Mouse (Mus musculus) urinary bladder, postnatal 14 days (tissue): ENCODE data around the gene Hormad2.

Experiments
- DNase-seq: peaks from one replicate; pipeline ENCODE4 v3.0.0; 2021; ENCODE audit warnings: low spot score

Hormad2 gene

DNA sequence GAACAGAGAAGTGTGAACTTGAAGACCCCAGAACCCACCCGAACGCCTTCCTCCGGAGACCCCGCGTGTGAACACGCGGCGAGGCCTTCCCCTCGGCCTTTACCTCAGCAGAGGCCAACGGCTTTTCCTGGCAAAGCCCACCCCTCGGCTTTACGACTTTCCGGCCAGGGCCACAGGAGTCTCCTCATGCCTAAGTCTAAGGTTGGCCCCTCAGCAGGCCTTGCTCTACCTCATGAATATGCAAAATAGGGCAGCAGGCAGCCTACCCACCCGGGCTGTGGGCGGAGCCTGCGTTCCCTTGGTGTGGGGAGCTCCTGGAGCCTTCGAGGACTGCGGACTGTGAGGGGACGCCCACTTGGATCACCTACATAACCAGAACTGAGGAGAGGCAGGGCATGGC, at the start of gene Hormad2:
Gene Hormad2 (minus strand): TSS at position 128 of the 400 bp plus-strand sequence.
- DNase-seq, result no peak

DNA sequence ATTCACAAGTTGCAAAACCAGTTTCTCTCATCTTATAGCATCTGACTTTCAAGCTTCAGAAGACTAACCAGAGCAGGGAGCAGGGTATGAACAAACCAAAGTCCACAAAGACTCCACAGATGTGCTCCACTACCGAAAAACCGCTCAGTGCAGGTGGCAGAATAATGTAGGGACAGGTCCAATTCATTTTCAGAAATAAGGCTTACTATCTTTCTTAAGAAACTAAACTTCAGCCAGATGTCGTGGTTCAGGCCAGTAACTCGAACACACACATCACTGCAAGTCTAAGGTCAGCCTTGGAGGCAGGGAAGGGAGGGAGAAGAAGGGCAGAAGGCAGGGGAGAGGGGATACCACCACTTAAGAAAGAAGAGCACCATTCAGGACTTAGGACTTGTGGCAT, 48.3 kb upstream of the Hormad2 start:
- DNase-seq, result no peak

DNA sequence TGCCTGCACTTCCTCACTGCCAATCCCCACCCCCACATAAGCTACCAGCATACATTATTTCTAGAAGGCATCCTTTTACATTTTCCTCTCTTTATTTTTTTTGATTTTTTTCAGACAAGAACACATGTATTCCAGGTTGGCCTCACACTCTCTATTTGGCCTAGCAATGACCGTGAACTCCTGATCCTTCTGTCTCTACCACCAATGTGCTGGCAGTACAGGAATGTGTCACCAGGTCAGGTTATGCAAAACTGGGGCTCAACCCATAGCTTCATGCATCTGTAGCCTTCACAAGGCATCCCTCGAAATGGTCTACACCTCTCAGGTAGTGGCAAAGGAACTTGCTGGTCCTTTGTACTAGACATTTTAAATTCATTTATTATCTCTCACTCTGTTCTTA, 47.9 kb upstream of the Hormad2 start:
- no peak for DNase-seq

DNA sequence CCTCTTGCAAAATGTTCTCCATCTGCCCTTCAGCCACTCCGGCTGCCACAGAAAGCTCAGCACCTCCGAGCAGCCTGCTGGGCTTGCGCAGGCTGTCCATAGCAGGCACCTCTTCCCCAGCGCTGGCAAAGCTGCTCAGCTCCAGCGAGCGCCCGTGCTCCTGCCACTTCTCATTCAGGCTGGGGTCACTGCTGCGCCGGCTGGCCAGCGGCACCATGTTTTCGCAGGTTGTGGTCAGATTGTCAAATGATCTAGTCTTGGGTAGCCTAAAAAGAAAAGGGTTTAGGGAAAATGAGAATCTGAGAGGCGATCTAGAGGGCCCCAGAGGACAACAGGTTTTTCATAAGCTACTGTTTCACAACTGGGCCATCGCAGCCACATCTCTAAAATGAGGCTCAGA, 47.5 kb upstream of the Hormad2 start:
- DNase-seq, result no peak

DNA sequence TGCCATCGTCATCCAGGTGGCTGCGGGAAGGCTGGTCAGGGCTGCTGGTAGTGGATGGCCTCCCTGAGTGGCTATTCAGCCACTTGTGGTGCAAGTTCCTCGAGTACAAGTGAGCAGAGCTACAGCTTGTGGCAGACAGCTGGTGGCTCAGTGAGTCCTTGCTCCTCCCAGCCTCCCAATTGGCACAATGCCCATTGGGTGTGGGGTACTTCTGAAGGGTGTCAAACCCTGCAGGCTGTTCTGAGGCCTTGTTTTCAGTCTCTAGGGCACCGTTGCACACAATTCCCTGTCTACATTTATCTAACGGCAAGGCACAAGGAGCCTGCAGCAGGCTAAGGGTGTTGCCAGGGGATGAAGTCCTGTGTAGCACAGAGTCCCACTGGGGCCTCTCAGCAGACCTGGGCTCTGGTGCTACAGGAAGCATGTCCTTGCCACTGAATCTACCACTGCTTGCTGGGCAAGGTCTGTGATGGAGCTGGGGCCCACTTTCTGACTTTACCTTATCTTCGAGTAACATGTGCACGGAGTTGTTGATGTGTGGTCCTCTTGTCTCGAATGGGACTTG, 46.6 kb upstream of the Hormad2 start:
- DNase-seq, result peak; percentile 44

DNA sequence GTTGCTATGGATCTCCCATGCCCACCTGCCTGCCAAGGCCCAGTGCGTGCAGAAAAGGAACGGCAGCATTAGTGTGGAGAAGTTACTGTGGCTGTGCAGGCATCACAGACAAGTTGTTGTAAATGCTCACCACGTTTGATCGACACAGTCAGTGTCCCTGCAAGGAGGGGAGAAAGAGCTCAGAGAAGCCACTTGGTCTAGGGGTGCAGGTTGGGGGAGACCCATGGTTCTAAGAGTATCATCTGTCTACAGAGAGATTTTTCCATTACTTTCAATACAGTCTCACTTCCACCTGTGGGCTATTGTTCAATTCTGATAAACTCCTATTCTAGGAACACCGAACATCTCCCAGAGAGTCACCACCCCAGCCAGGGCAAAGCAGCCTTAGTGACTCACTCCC, 43.6 kb upstream of the Hormad2 start:
- DNase-seq, result no peak

DNA sequence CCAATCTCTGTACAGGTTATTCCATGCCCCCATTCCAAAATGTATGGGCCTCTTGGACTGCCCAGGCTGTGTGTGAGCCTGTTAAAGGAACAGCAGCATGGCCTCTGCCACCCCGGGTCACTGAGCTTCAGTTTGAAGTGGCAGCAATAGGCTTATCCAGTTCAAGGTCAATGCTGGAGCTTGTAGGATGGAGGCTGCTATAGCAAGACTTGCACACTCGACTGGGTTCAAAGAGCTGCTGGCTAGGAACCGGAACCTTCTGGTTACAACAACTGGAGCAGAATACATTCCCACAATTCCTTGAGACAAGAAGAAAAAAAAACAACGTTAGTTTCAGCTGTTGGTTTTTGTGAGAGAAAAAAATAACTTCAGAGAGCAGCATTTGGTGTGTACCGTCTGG, 41.7 kb upstream of the Hormad2 start:
- no peak for DNase-seq

DNA sequence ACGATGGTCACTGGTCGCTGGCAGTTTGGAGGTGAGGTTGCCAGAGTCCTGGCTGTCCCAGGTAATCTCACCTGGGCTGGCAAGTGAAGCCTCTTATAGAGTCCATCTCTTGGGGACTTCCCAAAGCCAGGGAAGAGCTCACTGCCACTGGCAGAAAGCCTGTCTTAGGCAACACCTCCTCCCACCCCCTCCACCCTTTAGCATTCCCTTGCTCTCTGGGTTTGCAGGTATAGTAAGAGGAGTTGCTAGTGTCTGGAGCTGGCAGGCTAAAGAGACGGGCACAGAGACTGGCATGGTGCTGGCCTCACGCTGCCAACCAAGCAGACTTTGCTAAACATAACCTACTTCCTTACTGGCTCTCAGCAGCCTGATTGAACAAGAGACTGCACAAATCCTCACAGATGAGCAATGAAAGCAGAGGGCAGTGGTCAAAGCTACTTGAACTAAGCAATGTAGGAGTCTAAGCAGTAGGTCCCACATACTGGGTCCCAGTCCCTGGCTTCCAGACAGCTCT, 35.3 kb upstream of the Hormad2 start:
- no peak for DNase-seq

DNA sequence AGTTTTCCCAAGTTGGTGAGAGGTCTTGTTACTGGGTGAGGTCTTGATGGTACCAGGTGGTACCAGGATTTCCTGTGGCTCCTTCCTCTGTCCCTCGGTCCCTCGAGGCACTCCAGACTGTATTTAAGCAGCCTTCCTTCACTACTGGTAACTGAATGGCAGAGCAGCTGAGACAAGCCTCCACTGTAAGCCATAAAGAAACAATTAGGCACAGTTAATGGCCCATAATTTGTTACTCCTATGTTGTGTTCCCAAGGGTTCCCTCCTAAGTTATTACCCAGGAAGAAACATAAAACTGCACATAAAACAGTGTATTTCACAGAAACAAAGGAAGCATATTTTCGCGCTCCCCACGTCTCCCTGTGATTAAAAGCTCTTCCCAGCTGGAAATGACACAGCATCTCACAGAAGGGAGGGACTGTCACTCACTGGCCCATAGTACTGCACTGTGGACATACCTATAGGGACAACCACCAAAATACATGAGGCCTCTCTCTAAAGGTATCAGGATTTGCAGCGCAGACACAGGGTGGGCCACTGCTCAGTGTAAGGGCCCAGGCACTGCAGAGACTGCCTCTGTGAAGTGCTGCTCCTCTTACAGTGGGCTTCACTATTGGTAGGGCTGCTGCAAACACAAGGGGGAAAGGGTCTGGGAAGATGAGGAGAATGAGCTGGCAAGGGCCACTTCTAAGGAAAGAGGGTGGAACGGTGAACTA, 31.7 kb upstream of the Hormad2 start:
- no peak for DNase-seq

DNA sequence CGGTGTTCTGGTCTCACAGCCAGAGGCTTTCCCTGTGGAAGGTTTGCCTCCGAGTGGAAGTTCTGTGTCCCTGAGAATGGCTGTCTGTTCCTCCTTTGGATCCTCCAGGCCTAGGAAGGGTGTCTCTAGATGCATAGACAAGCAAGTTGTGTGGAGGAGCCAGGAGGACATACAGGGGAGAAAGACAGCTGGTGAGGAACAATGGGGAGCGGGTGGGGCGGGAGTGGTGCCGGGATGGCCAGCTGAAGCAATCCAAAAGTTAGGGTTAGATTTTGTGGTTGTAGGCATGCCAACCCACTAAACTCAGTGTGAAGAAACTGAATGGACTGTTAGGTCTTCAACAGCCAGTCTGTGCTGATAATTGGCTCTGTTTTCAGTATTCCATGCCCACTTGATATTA, 30.8 kb upstream of the Hormad2 start:
- DNase-seq, result no peak

DNA sequence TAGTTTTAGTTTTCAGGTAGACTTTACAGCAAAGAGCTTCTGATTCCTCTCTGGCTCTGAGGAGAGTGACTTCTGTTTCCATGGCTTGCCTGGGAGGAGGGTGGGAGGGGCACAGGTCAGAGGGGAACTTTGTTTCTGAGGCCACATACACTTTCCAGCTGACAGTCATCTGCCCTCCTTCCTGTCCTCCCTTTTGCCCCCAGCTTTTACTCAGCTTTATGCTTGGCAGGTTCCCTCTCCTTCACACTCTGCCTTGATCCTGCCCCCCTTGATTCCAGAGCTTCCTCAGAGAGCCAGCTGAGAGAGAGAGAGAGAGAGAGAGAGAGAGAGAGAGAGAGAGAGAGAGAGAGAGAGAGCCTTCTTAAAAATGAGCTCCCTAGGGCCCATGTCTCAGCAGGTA, 30.3 kb upstream of the Hormad2 start:
- no peak for DNase-seq

DNA sequence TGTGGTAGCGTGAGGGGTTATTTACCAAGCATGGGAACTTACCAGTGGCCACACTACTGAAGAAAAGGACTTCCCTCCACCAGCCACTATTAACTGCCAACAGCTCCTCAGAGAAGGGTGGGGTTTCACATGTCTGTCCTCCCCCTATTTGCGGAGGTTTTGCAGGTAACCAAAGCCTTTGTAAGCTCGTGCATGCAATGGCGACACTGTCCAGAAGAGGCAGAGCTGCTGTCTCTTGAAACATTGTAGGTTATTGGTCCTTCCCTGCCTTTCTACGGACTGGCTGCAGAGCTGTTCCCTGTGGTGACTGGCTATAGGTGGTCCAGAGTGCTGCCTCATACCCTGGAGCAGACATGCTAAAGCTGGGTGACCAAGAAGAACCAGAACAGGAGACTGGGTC, 28.2 kb upstream of the Hormad2 start:
- no peak for DNase-seq

DNA sequence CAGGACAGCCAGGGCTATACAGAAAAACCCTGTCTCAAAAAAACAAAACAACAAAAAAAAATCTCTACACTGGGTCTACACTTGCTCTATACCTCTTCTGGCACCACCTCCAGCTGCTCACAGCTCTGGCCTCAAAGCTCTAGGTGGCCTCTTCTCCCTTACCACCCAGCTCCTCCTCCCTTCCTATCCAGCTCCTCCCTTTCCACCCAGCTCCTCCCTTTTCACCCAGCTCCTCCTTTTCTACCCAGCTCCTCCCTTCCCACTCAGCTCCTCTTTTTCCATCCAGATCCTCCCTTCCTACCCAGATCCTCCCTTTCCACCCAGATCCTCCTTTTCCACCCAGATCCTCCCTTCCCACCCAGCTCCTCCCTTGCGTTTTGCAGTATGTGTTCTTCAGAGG, 26.5 kb upstream of the Hormad2 start:
- no peak for DNase-seq

DNA sequence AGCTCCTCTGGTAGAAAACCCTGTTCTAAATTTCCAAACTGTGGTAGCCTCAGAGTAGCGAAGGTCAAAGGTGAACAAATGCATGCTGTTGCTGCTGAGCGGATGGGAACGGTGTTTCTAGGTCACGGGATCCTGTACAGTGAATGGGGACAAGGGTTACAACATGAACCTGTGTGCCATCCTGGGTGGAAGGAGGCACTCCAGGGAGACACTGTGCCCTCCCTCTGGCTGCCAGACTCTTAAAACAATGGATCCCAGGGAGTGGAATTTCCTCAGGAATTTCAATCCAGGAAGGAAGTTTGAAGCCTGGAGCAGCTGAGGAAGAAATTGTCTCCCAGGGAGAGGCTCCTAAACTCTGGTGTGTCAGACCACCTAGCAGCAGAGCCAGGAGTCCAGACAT, 25.3 kb upstream of the Hormad2 start:
- no peak for DNase-seq

DNA sequence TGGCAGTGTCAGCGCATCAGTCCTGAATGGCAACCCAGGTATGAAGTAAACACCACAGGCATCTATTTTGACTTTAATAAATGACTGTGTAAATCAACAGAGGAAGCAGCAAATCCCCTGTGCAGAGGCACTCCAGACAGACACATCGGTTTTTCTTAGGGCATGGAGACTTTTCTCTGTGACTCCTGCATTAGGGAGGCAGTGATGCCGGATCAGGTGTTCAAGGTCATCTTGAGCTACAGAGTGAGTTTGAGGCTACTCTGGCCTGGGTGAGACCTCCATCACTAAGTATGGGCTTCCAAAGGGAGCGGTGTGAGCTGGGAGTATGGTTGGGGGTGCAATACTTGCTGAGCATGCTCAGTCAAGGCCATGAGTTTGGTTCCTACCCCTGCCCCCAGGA, 23.7 kb upstream of the Hormad2 start:
- DNase-seq, result no peak

DNA sequence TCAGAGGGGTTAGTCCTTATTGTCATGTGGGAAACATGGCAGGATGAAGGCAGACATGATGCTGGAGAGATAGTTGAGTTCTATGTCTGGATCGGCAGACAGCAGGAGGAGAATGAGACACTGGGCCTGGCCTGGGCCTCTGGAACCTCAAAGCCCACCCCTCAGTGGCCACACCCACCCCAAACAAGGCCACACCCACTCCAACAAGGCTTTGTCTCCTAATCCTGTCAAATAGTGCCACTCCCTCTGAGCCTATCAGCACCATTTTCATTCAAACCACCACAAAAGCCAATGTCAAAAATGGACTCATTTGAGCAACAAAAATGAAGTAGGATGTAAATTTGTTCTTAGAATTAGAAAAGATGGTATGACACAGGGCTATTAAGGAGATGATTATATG, 23.3 kb upstream of the Hormad2 start:
- DNase-seq, result no peak

DNA sequence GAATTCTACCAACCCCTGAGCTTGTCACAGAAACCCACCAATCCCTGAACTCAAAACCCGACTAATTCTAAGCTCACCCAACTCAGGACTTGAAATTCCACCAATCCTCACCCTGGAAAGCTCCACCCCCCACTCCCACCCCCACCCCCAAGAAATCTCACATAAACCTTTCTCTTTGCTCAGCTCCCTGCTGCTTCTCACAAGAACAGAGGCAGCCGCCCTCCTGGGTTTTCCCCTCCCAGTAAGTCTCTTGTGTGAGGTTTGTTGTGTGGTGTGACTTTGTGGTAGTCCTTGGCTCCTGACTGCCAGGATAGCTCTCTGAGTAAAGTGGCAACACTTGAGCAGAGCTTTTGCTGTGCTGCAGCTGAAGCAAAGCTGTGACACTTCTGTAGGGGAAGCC, 22.0 kb upstream of the Hormad2 start:
- no peak for DNase-seq

DNA sequence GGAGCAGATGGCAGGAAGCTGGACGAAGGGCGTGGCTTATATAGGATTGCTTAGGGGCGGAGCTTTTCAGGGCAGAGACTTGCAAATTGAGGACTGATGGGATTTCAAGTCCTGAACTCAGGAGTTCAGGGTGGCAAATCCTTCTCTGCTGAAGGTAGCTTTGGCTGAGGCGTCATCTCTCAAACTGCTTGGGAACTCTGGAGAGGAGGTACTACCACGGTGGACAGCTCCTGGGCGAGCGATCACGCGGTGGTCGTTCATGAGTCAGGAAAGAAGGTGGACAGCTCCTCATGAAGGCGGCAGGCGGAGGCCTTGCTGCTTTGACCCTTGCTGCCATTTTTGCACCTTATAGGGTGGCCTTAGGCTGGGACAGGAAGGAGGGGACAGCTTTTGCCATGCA, 20.2 kb upstream of the Hormad2 start:
- no peak for DNase-seq

DNA sequence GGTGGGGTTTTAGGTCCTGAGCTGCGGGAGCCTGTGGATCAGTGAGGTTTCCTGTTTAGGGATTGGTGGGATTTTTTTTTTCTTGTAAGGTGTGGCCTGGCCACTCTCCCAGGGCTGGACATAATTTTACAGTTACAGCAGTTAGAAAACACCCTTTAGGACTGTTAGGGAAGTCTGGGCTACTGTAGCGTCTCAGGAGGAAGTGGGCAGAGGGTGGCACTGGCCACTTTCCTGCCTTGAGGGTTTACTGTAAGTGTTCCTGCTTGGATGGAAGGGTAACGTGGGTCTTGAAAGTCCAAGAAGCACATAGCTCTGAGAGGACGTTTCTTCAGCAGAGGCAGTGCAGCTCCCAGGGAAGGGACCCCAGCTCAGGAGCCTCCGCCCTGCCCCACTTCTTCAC, 19.7 kb upstream of the Hormad2 start:
- no peak for DNase-seq

DNA sequence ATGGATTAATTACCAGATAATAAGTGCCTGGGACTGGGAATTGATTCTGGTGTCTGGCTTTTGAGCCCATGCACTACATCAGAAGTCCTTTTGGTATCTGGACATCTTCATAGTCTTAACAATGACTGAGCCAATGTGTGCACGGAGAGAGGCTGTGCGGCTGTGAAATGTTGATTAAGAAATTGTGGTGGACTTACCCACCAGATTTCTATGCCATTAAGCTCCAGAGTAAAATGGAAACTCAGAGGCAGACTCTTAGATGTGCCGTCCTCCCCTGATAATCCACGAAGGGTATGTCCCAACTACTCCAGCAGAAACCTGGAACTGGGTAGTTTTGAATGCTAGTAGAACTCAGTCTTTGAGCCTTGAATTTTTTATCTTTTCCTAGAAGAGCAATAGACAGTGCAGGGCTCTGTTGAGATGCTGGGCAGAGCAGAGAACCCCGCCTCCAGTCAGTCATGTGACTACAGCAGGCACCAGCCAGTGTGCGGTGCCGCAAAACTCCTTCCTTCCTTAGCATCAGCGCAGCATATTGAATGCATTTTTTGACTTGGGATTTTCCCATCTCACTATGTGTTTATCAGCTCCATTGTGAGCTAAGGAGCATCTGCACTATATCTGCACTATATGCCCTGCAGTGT, 14.1 kb upstream of the Hormad2 start:
- no peak for DNase-seq

DNA sequence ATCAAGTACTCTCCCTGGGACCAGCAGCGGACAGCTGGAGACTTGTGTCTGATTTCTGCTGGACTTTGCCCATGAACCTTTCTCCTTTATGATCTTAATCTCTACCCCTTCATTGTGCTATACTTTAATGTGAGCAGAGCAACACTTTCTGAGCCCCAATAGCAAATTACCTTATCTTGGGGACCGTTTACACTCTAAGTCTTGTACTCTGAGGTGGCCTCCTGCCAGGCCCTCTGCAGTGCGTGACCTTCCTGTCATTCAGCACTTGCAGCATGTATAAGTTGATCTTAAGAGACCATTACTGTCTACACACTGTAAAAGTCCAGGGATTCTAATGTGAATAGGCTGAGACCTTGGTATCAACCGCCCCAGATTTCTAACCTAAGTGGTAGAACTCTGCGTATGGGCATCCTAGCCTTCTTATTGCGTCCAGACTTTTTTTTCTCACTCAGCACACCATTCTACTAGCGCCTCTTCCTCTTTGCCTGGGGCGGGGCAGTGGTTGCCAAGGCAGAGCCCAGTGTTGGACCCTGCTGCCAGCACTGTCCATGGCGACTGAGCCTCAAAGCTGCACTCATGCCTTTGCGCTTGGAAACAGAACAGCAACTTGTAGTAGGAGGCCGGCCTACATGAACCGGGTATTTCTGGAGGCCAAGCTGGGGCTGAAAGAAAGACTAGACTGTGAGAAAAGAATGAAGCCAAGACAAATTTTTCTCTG, 11.7 kb upstream of the Hormad2 start:
- DNase-seq, result no peak

DNA sequence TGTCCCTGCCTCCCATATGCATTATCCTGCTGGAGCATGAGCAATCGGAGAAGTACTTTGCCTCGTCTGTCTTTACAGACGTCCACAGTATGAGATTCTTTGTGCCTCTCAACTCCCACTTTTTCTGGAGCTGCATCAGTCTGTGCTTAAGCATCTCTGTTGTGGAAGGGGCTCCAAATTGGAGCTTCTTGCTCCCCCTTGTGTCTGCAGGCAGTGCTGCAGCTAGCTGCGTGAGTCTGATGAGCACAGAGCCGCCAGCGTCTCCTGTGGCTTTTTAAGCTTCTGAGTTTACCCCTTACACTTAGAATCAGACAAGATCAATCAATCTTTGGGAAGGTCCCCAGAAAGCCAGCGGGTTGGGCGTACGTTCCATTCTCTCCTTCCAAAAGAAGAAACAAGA, 10.2 kb upstream of the Hormad2 start:
- peak; percentile 57 for DNase-seq
